Mouse (Mus musculus) MEL (cell line): ENCODE measurements around the gene Ston1. TPM values are rescaled to one million over a fixed set of nuclear protein-coding genes. Genes with fewer than 3 reads are reported as not detected.

Experiments
- DNase-seq: peaks from one replicate; pipeline ENCODE4 v3.0.0; 2011; ENCODE audit warnings: low read depth, low spot score
- H3K27ac ChIP-seq: 2 replicates; pipeline ENCODE4 v1.5.1; 2012; ENCODE audit warnings: low read depth, mild to moderate bottlenecking, control low read depth, low read length, moderate library complexity; ENCODE audit not compliant: control insufficient read depth
- H3K27me3 ChIP-seq, 2 experiments: fragments of 150-350 bp in 1 of 2; sonication (generic) in 1 of 2; 2 replicates each; pipeline ENCODE4 v1.6.1; 2012; ENCODE audit warnings: low read length in 2 of 2, mild to moderate bottlenecking in 2 of 2, improper control_type of control experiment in 1 of 2, moderate library complexity in 1 of 2; ENCODE audit not compliant: insufficient read depth in 2 of 2, control insufficient read depth in 1 of 2
- H3K36me3 ChIP-seq, 2 experiments: 2 replicates each; pipeline ENCODE4 v1.6.1; 2012 to 2014; ENCODE audit warnings: low read length in 2 of 2, improper control_type of control experiment in 1 of 2, inconsistent platforms in 1 of 2, mild to moderate bottlenecking in 1 of 2; ENCODE audit not compliant: insufficient read depth in 2 of 2, control insufficient read depth in 1 of 2
- H3K4me1 ChIP-seq, 2 experiments: fragments of 150-350 bp in 1 of 2; sonication (generic) in 1 of 2; 2 replicates each; pipeline ENCODE4 v1.6.1; 2012; ENCODE audit warnings: low read length in 2 of 2, improper control_type of control experiment in 1 of 2, mild to moderate bottlenecking in 1 of 2; ENCODE audit not compliant: insufficient read depth in 2 of 2, control insufficient read depth in 1 of 2
- H3K4me3 ChIP-seq, 2 experiments: fragments of 150-350 bp in 1 of 2; sonication (generic) in 1 of 2; 2 replicates each; pipeline ENCODE4 v1.5.1; 2012; ENCODE audit warnings: low read depth in 2 of 2, low read length in 2 of 2, mild to moderate bottlenecking in 2 of 2, moderate library complexity in 2 of 2, control low read depth in 1 of 2, improper control_type of control experiment in 1 of 2; ENCODE audit not compliant: control insufficient read depth in 1 of 2, insufficient read depth in 1 of 2
- H3K79me2 ChIP-seq: 2 replicates; pipeline ENCODE4 v1.6.1; 2012; ENCODE audit warnings: mild to moderate bottlenecking, low read length, moderate library complexity; ENCODE audit not compliant: control insufficient read depth, poor library complexity, insufficient read depth
- H3K9ac ChIP-seq: 2 replicates; pipeline ENCODE4 v1.6.1; 2012; ENCODE audit warnings: low read depth, mild to moderate bottlenecking, control low read depth, low read length, moderate library complexity; ENCODE audit not compliant: control insufficient read depth, poor library complexity, severe bottlenecking
- H3K9me3 ChIP-seq: fragments of 150-350 bp; sonication (generic); replicated peaks from 2 replicates; pipeline ENCODE4 v1.6.1; 2012; ENCODE audit warnings: mild to moderate bottlenecking, low read length, improper control_type of control experiment, moderate library complexity; ENCODE audit not compliant: insufficient read depth
- CHD2 ChIP-seq: IDR thresholded peaks from 2 replicates; pipeline ENCODE4 v1.6.1; 2011; ENCODE audit warnings: low read length, improper control_type of control experiment
- E2F4 ChIP-seq: IDR thresholded peaks from 2 replicates; pipeline ENCODE4 v1.6.1; 2011; ENCODE audit warnings: low read depth, low read length, improper control_type of control experiment, borderline replicate concordance
- EP300 ChIP-seq, 2 experiments: IDR thresholded peaks; 2 replicates each; pipeline ENCODE4 v1.6.1; 2011; ENCODE audit warnings: improper control_type of control experiment in 2 of 2, low read length in 2 of 2, low read depth in 1 of 2, mild to moderate bottlenecking in 1 of 2
- ETS1 ChIP-seq: IDR thresholded peaks from 2 replicates; pipeline ENCODE4 v1.6.1; 2012; ENCODE audit warnings: low read depth, mild to moderate bottlenecking, inconsistent platforms, low read length, improper control_type of control experiment, moderate library complexity
- GATA1 ChIP-seq: IDR thresholded peaks from 2 replicates; pipeline ENCODE4 v1.6.1; 2011; ENCODE audit warnings: low read depth, low read length, improper control_type of control experiment
- HCFC1 ChIP-seq: IDR thresholded peaks from 2 replicates; pipeline ENCODE4 v1.6.1; 2012; ENCODE audit warnings: low read depth, mild to moderate bottlenecking, inconsistent platforms, low read length, improper control_type of control experiment, moderate library complexity
- JUND ChIP-seq: IDR thresholded peaks from 2 replicates; pipeline ENCODE4 v1.6.1; 2011; ENCODE audit warnings: low read depth, mild to moderate bottlenecking, improper control_type of control experiment, low read length
- MAFK ChIP-seq: IDR thresholded peaks from 2 replicates; pipeline ENCODE4 v1.6.1; 2011; ENCODE audit warnings: low read depth, mild to moderate bottlenecking, low read length, improper control_type of control experiment, borderline replicate concordance
- MAX ChIP-seq: IDR thresholded peaks from 2 replicates; pipeline ENCODE4 v1.6.1; 2011; ENCODE audit warnings: low read length, improper control_type of control experiment
- MAZ ChIP-seq: IDR thresholded peaks from 2 replicates; pipeline ENCODE4 v1.6.1; 2012; ENCODE audit warnings: low read depth, mild to moderate bottlenecking, inconsistent platforms, low read length, improper control_type of control experiment
- MEF2A ChIP-seq: IDR thresholded peaks from 2 replicates; pipeline ENCODE4 v1.6.1; 2014; ENCODE audit warnings: low read depth, mild to moderate bottlenecking, inconsistent platforms, low read length, improper control_type of control experiment; ENCODE audit not compliant: poor library complexity, insufficient replicate concordance, severe bottlenecking; ENCODE audit errors: extremely low read depth
- MXI1 ChIP-seq: IDR thresholded peaks from 2 replicates; pipeline ENCODE4 v1.6.1; 2011; ENCODE audit warnings: mild to moderate bottlenecking, low read depth, low read length, improper control_type of control experiment
- MYB ChIP-seq: IDR thresholded peaks from 2 replicates; pipeline ENCODE4 v1.6.1; 2011; ENCODE audit warnings: mild to moderate bottlenecking, low read depth, low read length, improper control_type of control experiment
- NRF1 ChIP-seq: IDR thresholded peaks from 2 replicates; pipeline ENCODE4 v1.6.1; 2014; ENCODE audit warnings: low read depth, mild to moderate bottlenecking, inconsistent platforms, low read length, improper control_type of control experiment, moderate library complexity; ENCODE audit not compliant: poor library complexity, insufficient read depth, severe bottlenecking
- POLR2AphosphoS5 ChIP-seq: IDR thresholded peaks from 2 replicates; pipeline ENCODE4 v1.6.1; 2012; ENCODE audit warnings: low read depth, borderline replicate concordance, mild to moderate bottlenecking, inconsistent platforms, low read length, moderate library complexity, mixed read lengths
- RCOR1 ChIP-seq: IDR thresholded peaks from 2 replicates; pipeline ENCODE4 v1.6.1; 2012; ENCODE audit warnings: low read depth, mild to moderate bottlenecking, inconsistent platforms, low read length, improper control_type of control experiment
- SIN3A ChIP-seq: IDR thresholded peaks from 2 replicates; pipeline ENCODE4 v1.6.1; 2012; ENCODE audit warnings: low read length, improper control_type of control experiment, inconsistent platforms
- SMC3 ChIP-seq: IDR thresholded peaks from 2 replicates; pipeline ENCODE4 v1.6.1; 2011; ENCODE audit warnings: low read depth, low read length, improper control_type of control experiment
- TBP ChIP-seq: IDR thresholded peaks from 2 replicates; pipeline ENCODE4 v1.8.0; 2011; ENCODE audit warnings: low read depth, low read length, improper control_type of control experiment
- UBTF ChIP-seq: IDR thresholded peaks from 2 replicates; pipeline ENCODE4 v1.6.1; 2012; ENCODE audit warnings: low read depth, mild to moderate bottlenecking, inconsistent platforms, low read length, improper control_type of control experiment, moderate library complexity, borderline replicate concordance; ENCODE audit not compliant: insufficient read depth
- USF2 ChIP-seq, 2 experiments: IDR thresholded peaks; 2 replicates each; pipeline ENCODE4 v1.6.1; 2011 to 2012; ENCODE audit warnings: improper control_type of control experiment in 2 of 2, low read length in 2 of 2, borderline replicate concordance in 1 of 2, inconsistent platforms in 1 of 2, low read depth in 1 of 2, mild to moderate bottlenecking in 1 of 2; ENCODE audit not compliant: insufficient read depth in 1 of 2
- ZC3H11A ChIP-seq: IDR thresholded peaks from 2 replicates; pipeline ENCODE4 v1.6.1; 2012; ENCODE audit warnings: low read depth, mild to moderate bottlenecking, inconsistent platforms, low read length, improper control_type of control experiment
- ZMIZ1 ChIP-seq: IDR thresholded peaks from 2 replicates; pipeline ENCODE4 v1.6.1; 2012; ENCODE audit warnings: low read depth, mild to moderate bottlenecking, inconsistent platforms, low read length, improper control_type of control experiment, moderate library complexity
- polyA plus RNA-seq, 2 experiments: library from polyadenylated mRNA; stranded (reverse) in 1 of 2; unstranded in 1 of 2; fragments of >175 nt in 1 of 2; fragments of >200 nt in 1 of 2; gene quantifications; 2 replicates each; pipeline versions ENCODE4 v1.2.1 to v1.2.4; 2012; ENCODE audit warnings: low replicate concordance in 2 of 2, low read depth in 1 of 2; ENCODE audit not compliant: insufficient read length in 2 of 2, insufficient read depth in 1 of 2, missing spikeins in 1 of 2
- total RNA-seq: library from RNA; depleted of rRNA; stranded (reverse); fragments of 300-350 nt; gene quantifications from 2 replicates; pipeline ENCODE4 v1.2.3, GENCODE M21; 2012

Gene Ston1
- total and polyA plus RNA-seq, 3 experiments, result 0.39 to 4.9 TPM; not detected in 1

- Histone ChIP-seq H3K36me3 (no peaks in the 10 kb centered on the region), H3K4me3 (no peak overlapping the region), H3K27me3 (no peaks in the 10 kb centered on the region), H3K79me2 (no peaks in the 10 kb centered on the region), H3K4me1 (no peaks in the 10 kb centered on the region), H3K9me3 (no peaks in the 10 kb centered on the region), H3K27ac (no peak overlapping the region), H3K9ac (no peak overlapping the region)
- TF ChIP-seq MAFK, result no peak
- no peak for TF ChIP-seq HCFC1
- no peak for TF ChIP-seq UBTF
- no peak for TF ChIP-seq RCOR1
- TF ChIP-seq GATA1, result no peak
- no peak for TF ChIP-seq ETS1
- no peak for TF ChIP-seq USF2 (IDR thresholded peaks at IDR 0.05; ENCODE audit: borderline replicate concordance in 1 of 2, insufficient read depth in 1 of 2, low read depth in 1 of 2, low read length in 2 of 2)
- no peak for TF ChIP-seq MAZ
- TF ChIP-seq MXI1, result no peak
- TF ChIP-seq NRF1, result no peak
- TF ChIP-seq MEF2A, result no peak
- no peak for TF ChIP-seq SIN3A
- TF ChIP-seq MYB, result no peak
- no peak for TF ChIP-seq POLR2AphosphoS5
- no peak for TF ChIP-seq TBP
- TF ChIP-seq JUND, result no peak
- TF ChIP-seq ZC3H11A, result no peak
- no peak for TF ChIP-seq MAX
- DNase-seq, result no peak
Observed at GRCm38 (mm10) chr17:88645299-88645698, 47.8 kb downstream of the Ston1 start.

GRCm38 (mm10) chr17:88647149-88647548 lies 49.7 kb downstream of the Ston1 start:
- TF ChIP-seq CHD2 (no peak), SMC3 (no peak), E2F4 (no peak), EP300 (IDR thresholded peaks at IDR 0.05; ENCODE audit: low read depth in 1 of 2, low read length in 2 of 2) (no peak), ZMIZ1 (no peak), HCFC1 (no peak)
- Histone ChIP-seq H3K36me3 (no peaks in the 10 kb centered on the region), H3K9ac (no peak overlapping the region), H3K79me2 (no peaks in the 10 kb centered on the region), H3K27me3 (no peaks in the 10 kb centered on the region), H3K4me3 (no peak overlapping the region), H3K4me1 (no peaks in the 10 kb centered on the region), H3K27ac (no peak overlapping the region), H3K9me3 (no peaks in the 10 kb centered on the region)
- no peak for DNase-seq
